Mouse (Mus musculus) midbrain, embryonic 14.5 days (tissue): Measurements from ENCODE around the gene Cdh13. TPM values are rescaled to one million over a fixed set of nuclear protein-coding genes. Genes with fewer than 3 reads are reported as not detected.

ENCODE experiments used
- ATAC-seq: fragments of 200-750 bp; cut with Nextera tagmentation; 2 replicates; pipeline ENCODE4 v1.8.0; 2017; ENCODE audit warnings: moderate number of reproducible peaks, moderate library complexity; ENCODE audit not compliant: low FRiP score, low TSS enrichment
- DNase-seq: peaks from one replicate; pipeline ENCODE4 v3.0.0-alpha.2; 2015
- H3K27ac ChIP-seq: fragments of 300-500 bp; sonication (generic); replicated peaks from 2 replicates; pipeline ENCODE4 v1.5.1; 2014; ENCODE audit warnings: mild to moderate bottlenecking, low read depth, low read length, moderate library complexity
- H3K27me3 ChIP-seq: fragments of 300-500 bp; sonication (generic); 2 replicates; pipeline ENCODE4 v1.6.1; 2014; ENCODE audit warnings: low read length, control low read depth, mixed read lengths; ENCODE audit not compliant: control insufficient read depth, insufficient read depth
- H3K36me3 ChIP-seq: fragments of 300-500 bp; sonication (generic); 2 replicates; pipeline ENCODE4 v1.6.1; 2014; ENCODE audit warnings: low read length, control low read depth; ENCODE audit not compliant: control insufficient read depth, insufficient read depth
- H3K4me1 ChIP-seq: fragments of 300-500 bp; sonication (generic); 2 replicates; pipeline ENCODE4 v1.6.1; 2014; ENCODE audit warnings: mild to moderate bottlenecking, antibody characterized with exemption, low read length, control low read depth; ENCODE audit not compliant: control insufficient read depth, insufficient read depth
- H3K4me2 ChIP-seq: fragments of 300-500 bp; sonication (generic); 2 replicates; pipeline ENCODE4 v1.6.1; 2014; ENCODE audit warnings: mild to moderate bottlenecking, low read length, moderate library complexity
- H3K4me3 ChIP-seq: fragments of 300-500 bp; sonication (generic); replicated peaks from 2 replicates; pipeline ENCODE4 v1.5.1; 2014; ENCODE audit warnings: low read depth, low read length
- H3K9ac ChIP-seq: fragments of 300-500 bp; sonication (generic); replicated peaks from 2 replicates; pipeline ENCODE4 v1.6.1; 2014; ENCODE audit warnings: mild to moderate bottlenecking, low read length, moderate library complexity
- H3K9me3 ChIP-seq: fragments of 300-500 bp; sonication (generic); 2 replicates; pipeline ENCODE4 v1.6.1; 2016; ENCODE audit warnings: low read length, control low read depth, mixed read lengths; ENCODE audit not compliant: control insufficient read depth
- WGBS: fragments of 180-500 bp; shearing (Covaris S2); extraction: QIAGEN DNeasy Blood & Tissue Kit; methylation state at CpG from one replicate; pipeline ENCODE4 v1.1.7; 2014; 5-methylcytosine and 5-hydroxymethylcytosine counted together
- polyA plus RNA-seq: library from polyadenylated mRNA; unstranded; fragments of >200 nt; fragmentation: Nextera tagmentation; extraction: Ambion mirVana; gene quantifications from 2 replicates; pipeline ENCODE4 v1.2.1, GENCODE M21; 2014

Cdh13 gene
- polyA plus RNA-seq, 1 experiment from 2014 or later, result 143 TPM

GRCm38 (mm10) chr8:118986796-118987195, 703.3 kb downstream of the Cdh13 start:
- 81% methylated on average over 1 of the region's 1 CpGs for WGBS
- peaks cover 4% of the 10 kb centered on the region; the same call in 1 of the 2 replicates for H3K9me3 ChIP-seq

GRCm38 (mm10) chr8:118995641-118996188, 712.2 kb downstream of the Cdh13 start:
- H3K4me2 ChIP-seq, result no peak overlapping the region
- no peak for ATAC-seq

More at GRCm38 (mm10) chr8:118986796-118987195, 703.3 kb downstream of the Cdh13 start:
- Histone ChIP-seq H3K4me3 (no peak overlapping the region), H3K36me3 (no peaks in the 10 kb centered on the region), H3K9ac (no peak overlapping the region), H3K27ac (no peak overlapping the region), H3K4me2 (no peak overlapping the region), H3K27me3 (no peaks in the 10 kb centered on the region), H3K4me1 (no peaks in the 10 kb centered on the region)
- no peak for ATAC-seq
- no peak for DNase-seq

GRCm38 (mm10) chr8:119000595-119000994, 717.1 kb downstream of the Cdh13 start:
- ATAC-seq (no peak), DNase-seq (no peak)
- 82% methylated on average over 1 of the region's 1 CpGs for WGBS
- Histone ChIP-seq H3K4me1 (no peaks in the 10 kb centered on the region), H3K9ac (no peak overlapping the region), H3K9me3 (no peaks in the 10 kb centered on the region), H3K4me2 (no peak overlapping the region), H3K27ac (no peak overlapping the region), H3K27me3 (no peaks in the 10 kb centered on the region), H3K36me3 (no peaks in the 10 kb centered on the region), H3K4me3 (no peak overlapping the region)

More at GRCm38 (mm10) chr8:118995641-118996188, 712.2 kb downstream of the Cdh13 start:
- Histone ChIP-seq H3K27me3 (no peaks in the 10 kb centered on the region), H3K36me3 (no peaks in the 10 kb centered on the region), H3K9me3 (no peaks in the 10 kb centered on the region), H3K4me3 (no peak overlapping the region), H3K9ac (no peak overlapping the region), H3K4me1 (no peaks in the 10 kb centered on the region), H3K27ac (no peak overlapping the region)
- DNase-seq, result peak; percentile 51
- WGBS, result 76% methylated on average over 11 of the region's 11 CpGs

GRCm38 (mm10) chr8:119004821-119005220, 721.3 kb downstream of the Cdh13 start:
- H3K27me3 ChIP-seq, result no peaks in the 10 kb centered on the region
- no peak overlapping the region for H3K4me3 ChIP-seq
- H3K4me1 ChIP-seq, result no peaks in the 10 kb centered on the region
- no peaks in the 10 kb centered on the region for H3K9me3 ChIP-seq
- no peak overlapping the region for H3K9ac ChIP-seq
- WGBS, result 89% methylated on average over 5 of the region's 5 CpGs
- H3K27ac ChIP-seq, result no peak overlapping the region
- ATAC-seq, result no peak
- H3K36me3 ChIP-seq, result no peaks in the 10 kb centered on the region
- no peak for DNase-seq
- H3K4me2 ChIP-seq, result no peak overlapping the region

- Histone ChIP-seq H3K9me3 (no peaks in the 10 kb centered on the region), H3K36me3 (no peaks in the 10 kb centered on the region), H3K27ac (no peak overlapping the region), H3K27me3 (no peaks in the 10 kb centered on the region), H3K4me2 (no peak overlapping the region), H3K9ac (no peak overlapping the region), H3K4me1 (no peaks in the 10 kb centered on the region), H3K4me3 (no peak overlapping the region)
- WGBS, result 85% methylated on average over 6 of the region's 6 CpGs
- ATAC-seq (no peak), DNase-seq (no peak)
These were observed 735.1 kb downstream of the Cdh13 start for GRCm38 (mm10) chr8:119018675-119019074.

GRCm38 (mm10) chr8:119020781-119021180, 737.2 kb downstream of the Cdh13 start:
- Histone ChIP-seq H3K4me1 (no peaks in the 10 kb centered on the region), H3K4me2 (no peak overlapping the region), H3K9me3 (no peaks in the 10 kb centered on the region), H3K36me3 (no peaks in the 10 kb centered on the region), H3K27me3 (no peaks in the 10 kb centered on the region), H3K4me3 (no peak overlapping the region), H3K27ac (no peak overlapping the region), H3K9ac (no peak overlapping the region)
- DNase-seq (peak; percentile 17), ATAC-seq (no peak)
- WGBS, result 73% methylated on average over 11 of the region's 11 CpGs

- no peaks in the 10 kb centered on the region for H3K9me3 ChIP-seq
- WGBS, result 90% methylated on average over 11 of the region's 11 CpGs
- no peaks in the 10 kb centered on the region for H3K36me3 ChIP-seq
- H3K4me2 ChIP-seq, result no peak overlapping the region
- H3K4me3 ChIP-seq, result no peak overlapping the region
- no peaks in the 10 kb centered on the region for H3K4me1 ChIP-seq
- DNase-seq, result no peak
- ATAC-seq, result no peak
- H3K9ac ChIP-seq, result no peak overlapping the region
- H3K27ac ChIP-seq, result no peak overlapping the region
- H3K27me3 ChIP-seq, result no peaks in the 10 kb centered on the region
These were observed 737.9 kb downstream of the Cdh13 start for GRCm38 (mm10) chr8:119021478-119021877.

GRCm38 (mm10) chr8:119022301-119022870, 738.9 kb downstream of the Cdh13 start:
- no peak overlapping the region for H3K27ac ChIP-seq
- H3K4me1 ChIP-seq, result no peaks in the 10 kb centered on the region
- no peaks in the 10 kb centered on the region for H3K9me3 ChIP-seq
- no peaks in the 10 kb centered on the region for H3K27me3 ChIP-seq
- H3K4me2 ChIP-seq, result no peak overlapping the region
- WGBS, result 67% methylated on average over 9 of the region's 9 CpGs
- DNase-seq (no peak), ATAC-seq (no peak)
- no peak overlapping the region for H3K9ac ChIP-seq
- no peak overlapping the region for H3K4me3 ChIP-seq
- H3K36me3 ChIP-seq, result no peaks in the 10 kb centered on the region

GRCm38 (mm10) chr8:119033398-119033797, 749.9 kb downstream of the Cdh13 start:
- H3K9me3 ChIP-seq, result no peaks in the 10 kb centered on the region
- ATAC-seq (no peak), DNase-seq (no peak)
- 90% methylated on average over 11 of the region's 11 CpGs for WGBS
- no peak overlapping the region for H3K4me3 ChIP-seq
- H3K36me3 ChIP-seq, result no peaks in the 10 kb centered on the region
- H3K27ac ChIP-seq, result no peak overlapping the region
- no peak overlapping the region for H3K4me2 ChIP-seq
- no peaks in the 10 kb centered on the region for H3K4me1 ChIP-seq
- H3K9ac ChIP-seq, result no peak overlapping the region
- H3K27me3 ChIP-seq, result no peaks in the 10 kb centered on the region
